22 mouse cellular contexts compared by ENCODE assay signal in genomic region chr9:31073797-31074196, GRCm38 (mm10).
"Had no signal": no experiment of that assay in that cellular context is flagged by ENCODE, and none has a peak within 500 bp of the region (broad histone marks: within the 10 kb centered on the region; RNA-seq: fewer than 3 reads in every experiment).

No protein-coding gene starts in this region.

- ATAC-seq: hindbrain, embryonic 16.5 days; hindbrain, postnatal 0 days; inflammation-experienced regulatory T-cells, adult 6 months; intestine, embryonic 15.5 days; intestine, embryonic 16.5 days; intestine, postnatal 0 days had no signal

- DNase-seq: heart, postnatal 10 days; heart, postnatal 14 days; heart, postnatal 36 days; heart, postnatal 4 days; kidney, adult 11 months; kidney, adult 18-20 months; kidney, adult 2 months; kidney, adult 8-10 months; kidney, adult 9 months; kidney, postnatal 10 days; kidney, postnatal 14 days; kidney, postnatal 25 days; kidney, postnatal 36 days; kidney, postnatal 4 days; layer of hippocampus, adult 9-11 months; layer of hippocampus, postnatal 36 days had no signal
